Mouse (Mus musculus) testis, adult 10 weeks (tissue): ENCODE measurements around the gene Glrx3. TPM values are rescaled to one million over a fixed set of nuclear protein-coding genes. Genes with fewer than 3 reads are reported as not detected.

Experiments used
- polyA plus RNA-seq: library from polyadenylated mRNA; stranded (reverse); fragments of 350-450 nt; fragmentation: Illumina TruSeq; extraction: RNeasy Lipid Tissue Mini Kit (QIAGEN cat#74804); gene quantifications from one replicate; pipeline ENCODE4 v1.2.3, GENCODE M21; 2014; ENCODE audit warnings: low read depth, low replicate concordance

Gene Glrx3
- 772 TPM for polyA plus RNA-seq

DNA sequence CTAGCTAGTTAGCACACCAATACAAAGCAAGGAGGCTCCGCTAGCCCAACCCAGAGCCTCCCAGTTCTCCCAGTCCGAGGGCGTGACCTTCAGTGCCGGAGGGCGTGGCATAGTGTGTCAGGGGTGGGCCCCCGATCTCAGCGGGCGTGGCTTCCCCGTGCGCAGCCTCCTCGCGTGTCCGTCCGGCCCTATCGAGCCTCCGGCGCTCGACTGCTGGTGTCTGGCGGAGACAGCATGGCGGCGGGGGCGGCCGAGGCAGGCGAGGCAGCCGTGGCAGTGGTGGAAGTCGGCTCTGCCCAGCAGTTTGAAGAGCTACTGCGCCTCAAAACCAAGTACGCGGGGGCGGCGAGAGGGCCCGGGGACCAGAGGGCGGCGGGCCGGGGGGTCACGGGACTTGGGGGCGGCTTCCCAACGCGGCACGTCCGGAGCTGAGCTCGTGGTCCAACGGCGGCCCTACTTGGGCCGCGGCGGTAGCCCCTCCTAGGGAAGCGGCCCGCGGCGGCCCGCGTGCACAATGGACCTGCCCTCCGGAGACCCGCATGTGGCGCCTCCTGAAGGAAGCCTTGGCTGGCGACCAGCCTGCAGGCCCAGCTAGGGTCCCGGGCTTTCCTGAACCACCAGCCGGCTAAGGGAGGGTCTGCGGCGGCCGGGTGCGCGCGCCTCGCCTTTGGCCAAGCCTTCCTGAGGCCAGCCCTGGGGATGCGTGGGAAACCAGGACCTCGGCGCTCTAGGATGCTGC lies at the start of gene Glrx3:
Glrx3 (plus strand) TSS at position 175 of the 739 bp plus-strand sequence.

DNA sequence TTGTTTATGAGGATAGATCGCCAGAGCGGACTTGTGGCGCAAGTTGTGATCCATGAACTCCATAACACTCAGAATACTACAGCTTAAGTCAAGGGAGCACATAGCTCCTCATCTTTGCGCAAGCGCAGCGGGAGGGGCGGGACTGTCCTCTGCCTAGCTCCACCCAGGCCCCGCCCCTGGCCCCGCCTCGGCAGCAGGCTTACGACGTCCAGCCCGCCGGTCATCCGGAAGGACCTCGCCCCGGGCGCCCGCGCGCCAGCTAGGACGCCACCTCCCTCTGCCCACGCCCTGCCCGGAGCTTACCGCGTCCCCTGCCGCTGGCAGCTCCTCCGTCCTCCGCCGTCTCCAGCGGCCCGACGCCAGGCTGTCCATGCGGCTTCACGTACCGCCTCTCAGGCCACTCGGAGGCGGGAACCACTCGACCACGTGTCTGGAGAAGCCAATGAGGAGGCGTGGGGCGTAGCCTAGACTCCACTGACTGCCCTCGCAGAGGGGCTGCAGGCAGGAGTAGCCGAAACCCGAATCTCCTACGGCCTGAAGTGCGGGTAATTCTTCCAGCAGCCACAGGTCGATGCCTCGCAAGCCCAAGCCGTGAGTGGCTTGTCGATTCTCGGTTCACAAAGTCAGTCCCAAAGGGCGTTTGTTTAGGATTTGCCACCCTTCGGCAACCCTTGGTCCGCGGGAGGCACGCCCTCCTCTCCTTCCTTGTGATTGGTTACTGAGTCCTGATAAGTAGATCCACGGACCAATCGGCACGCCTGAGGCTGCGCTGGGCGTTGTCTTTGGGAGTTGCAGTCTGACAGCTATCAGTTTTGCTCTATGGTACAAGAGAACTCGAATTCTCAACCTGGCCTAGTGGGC lies 26.8 kb upstream of the Glrx3 start, which contains the start of gene 9430038I01Rik:
9430038I01Rik (minus strand) TSS at position 426 of the 861 bp plus-strand sequence.

Other genes with a start within 250 kb of the Glrx3 start
- 1.7 TPM for gene Ebf3, start 123.2 kb upstream of the Glrx3 start, polyA plus RNA-seq
- 1.5 TPM for gene 9430038I01Rik, start 26.9 kb upstream of the Glrx3 start, polyA plus RNA-seq